Mouse (Mus musculus) CH12.LX (cell line): ENCODE measurements at regions not wholly inside any gene's neighbourhood (a gene's known extent, or its start where the extent isn't known, plus 50 kb on each side); places are given as distances from the start of the nearest gene placed in this dataset.

Experiments used
- DNase-seq: peaks from one replicate; pipeline ENCODE4 v3.0.0-alpha.2; 2013; ENCODE audit errors: extremely low read depth
- H3K27ac ChIP-seq: 2 replicates; pipeline ENCODE4 v1.5.1; 2012; ENCODE audit warnings: low read depth, mild to moderate bottlenecking, control low read depth, moderate library complexity; ENCODE audit not compliant: insufficient read depth
- H3K27me3 ChIP-seq: replicated peaks from 2 replicates; pipeline ENCODE3; 2012; ENCODE audit warnings: inconsistent platforms
- H3K36me3 ChIP-seq, 2 experiments: replicated peaks in 1 of 2; 2 replicates each; pipeline versions ENCODE3 to v1.6.1; 2012; ENCODE audit warnings: inconsistent platforms in 1 of 2, low read length in 1 of 2, mild to moderate bottlenecking in 1 of 2, mixed read lengths in 1 of 2, moderate library complexity in 1 of 2; ENCODE audit not compliant: control insufficient read depth in 1 of 2, insufficient read depth in 1 of 2
- H3K4me1 ChIP-seq, 2 experiments: 2 replicates each; pipeline ENCODE4 v1.6.1; 2012; ENCODE audit warnings: inconsistent platforms in 1 of 2, moderate library complexity in 1 of 2; ENCODE audit not compliant: insufficient read depth in 2 of 2, control insufficient read depth in 1 of 2
- H3K4me2 ChIP-seq: 2 replicates; pipeline ENCODE4 v1.6.1; 2012; ENCODE audit warnings: low read depth, mild to moderate bottlenecking, control low read depth; ENCODE audit not compliant: poor library complexity, insufficient read depth, severe bottlenecking
- H3K4me3 ChIP-seq, 3 experiments: fragments of 150-350 bp in 1 of 3; sonication (generic) in 1 of 3; replicated peaks in 1 of 3; 2 replicates each; pipeline versions ENCODE3 to v1.5.1; 2011 to 2012; ENCODE audit warnings: low read depth in 2 of 3, low read length in 2 of 3, mild to moderate bottlenecking in 2 of 3, moderate library complexity in 2 of 3, control low read depth in 1 of 3, improper control_type of control experiment in 1 of 3, inconsistent platforms in 1 of 3, mixed read lengths in 1 of 3; ENCODE audit not compliant: poor library complexity in 1 of 3
- H3K79me2 ChIP-seq: replicated peaks from 2 replicates; pipeline ENCODE4 v1.6.1; 2012; ENCODE audit warnings: mild to moderate bottlenecking, moderate library complexity; ENCODE audit not compliant: control insufficient read depth, poor library complexity, insufficient read depth, severe bottlenecking; ENCODE audit errors: extremely low read depth
- H3K9ac ChIP-seq: 2 replicates; pipeline ENCODE4 v1.6.1; 2012; ENCODE audit warnings: low read depth, mild to moderate bottlenecking, control low read depth, moderate library complexity; ENCODE audit not compliant: insufficient read depth
- H3K9me3 ChIP-seq: replicated peaks from 2 replicates; pipeline ENCODE3; 2012; ENCODE audit warnings: low read length, inconsistent platforms, mixed read lengths
- BHLHE40 ChIP-seq: IDR thresholded peaks from 2 replicates; pipeline ENCODE4 v1.6.1; 2011; ENCODE audit warnings: mild to moderate bottlenecking, low read depth, low read length, improper control_type of control experiment
- CHD1 ChIP-seq: IDR thresholded peaks from 2 replicates; pipeline ENCODE4 v1.6.1; 2012; ENCODE audit warnings: low read depth, low read length, improper control_type of control experiment, inconsistent platforms
- CTCF ChIP-seq, 2 experiments: IDR thresholded peaks in 1 of 2; conservative IDR thresholded peaks in 1 of 2; 2 replicates each; pipeline ENCODE4 v1.5.1; 2011 to 2012; ENCODE audit warnings: low read depth in 2 of 2, low read length in 2 of 2, improper control_type of control experiment in 1 of 2, inconsistent platforms in 1 of 2, mild to moderate bottlenecking in 1 of 2, moderate library complexity in 1 of 2
- E2F4 ChIP-seq: IDR thresholded peaks from 2 replicates; pipeline ENCODE4 v1.6.1; 2011; ENCODE audit warnings: low read depth, low read length, improper control_type of control experiment; ENCODE audit not compliant: insufficient replicate concordance
- ELF1 ChIP-seq: IDR thresholded peaks from 2 replicates; pipeline ENCODE4 v1.6.1; 2014; ENCODE audit warnings: low read depth, mild to moderate bottlenecking, inconsistent platforms, low read length, improper control_type of control experiment
- EP300 ChIP-seq: IDR thresholded peaks from 2 replicates; pipeline ENCODE4 v1.6.1; 2011; ENCODE audit warnings: low read length, improper control_type of control experiment
- GABPA ChIP-seq: IDR thresholded peaks from 2 replicates; pipeline ENCODE4 v1.6.1; 2012; ENCODE audit warnings: low read depth, low read length, improper control_type of control experiment, inconsistent platforms; ENCODE audit not compliant: insufficient replicate concordance
- HCFC1 ChIP-seq: IDR thresholded peaks from 2 replicates; pipeline ENCODE4 v1.6.1; 2012; ENCODE audit warnings: low read depth, mild to moderate bottlenecking, inconsistent platforms, low read length, improper control_type of control experiment
- IRF4 ChIP-seq: IDR thresholded peaks from 2 replicates; pipeline ENCODE4 v1.6.1; 2014; ENCODE audit warnings: low read depth, mild to moderate bottlenecking, inconsistent platforms, low read length, improper control_type of control experiment
- JUN ChIP-seq: IDR thresholded peaks from 2 replicates; pipeline ENCODE4 v1.6.1; 2011; ENCODE audit warnings: low read depth, mild to moderate bottlenecking, low read length, improper control_type of control experiment, moderate library complexity; ENCODE audit not compliant: insufficient read depth
- JUND ChIP-seq: conservative IDR thresholded peaks from 2 replicates; pipeline ENCODE4 v1.6.1; 2011; ENCODE audit warnings: low read depth, low read length, improper control_type of control experiment
- KAT2A ChIP-seq: IDR thresholded peaks from 2 replicates; pipeline ENCODE4 v1.6.1; 2012; ENCODE audit warnings: low read length, improper control_type of control experiment, inconsistent platforms; ENCODE audit not compliant: insufficient replicate concordance
- MYC ChIP-seq: IDR thresholded peaks from 2 replicates; pipeline ENCODE4 v1.6.1; 2011; ENCODE audit warnings: low read depth, mild to moderate bottlenecking, improper control_type of control experiment, low read length
- NELFE ChIP-seq: IDR thresholded peaks from 2 replicates; pipeline ENCODE4 v1.6.1; 2011; ENCODE audit warnings: low read depth, low read length, improper control_type of control experiment
- NRF1 ChIP-seq: IDR thresholded peaks from 2 replicates; pipeline ENCODE4 v1.6.1; 2014; ENCODE audit warnings: low read depth, mild to moderate bottlenecking, inconsistent platforms, low read length, improper control_type of control experiment, moderate library complexity
- PAX5 ChIP-seq: IDR thresholded peaks from 2 replicates; pipeline ENCODE4 v1.6.1; 2012; ENCODE audit warnings: low read length, inconsistent platforms, mixed read lengths
- POLR2A ChIP-seq: IDR thresholded peaks from 2 replicates; pipeline ENCODE4 v1.6.1; 2011; ENCODE audit warnings: low read depth, mild to moderate bottlenecking, improper control_type of control experiment, low read length
- POLR2AphosphoS2 ChIP-seq: IDR thresholded peaks from 2 replicates; pipeline ENCODE4 v1.6.1; 2011; ENCODE audit warnings: low read depth, low read length, improper control_type of control experiment
- TBP ChIP-seq: conservative IDR thresholded peaks from 2 replicates; pipeline ENCODE4 v1.6.1; 2011; ENCODE audit warnings: low read depth, low read length, improper control_type of control experiment
- UBTF ChIP-seq: IDR thresholded peaks from 2 replicates; pipeline ENCODE4 v1.6.1; 2012; ENCODE audit warnings: low read depth, mild to moderate bottlenecking, inconsistent platforms, low read length, improper control_type of control experiment, moderate library complexity
- ZMIZ1 ChIP-seq: IDR thresholded peaks from 2 replicates; pipeline ENCODE4 v1.6.1; 2012; ENCODE audit warnings: low read depth, mild to moderate bottlenecking, inconsistent platforms, low read length, improper control_type of control experiment
- ZNF384 ChIP-seq: IDR thresholded peaks from 2 replicates; pipeline ENCODE4 v1.6.1; 2012; ENCODE audit warnings: low read depth, low read length, improper control_type of control experiment, inconsistent platforms
- dilution Hi-C: fragments of 300-500 bp; cut with MboI; formaldehyde crosslinking; loops from 2 replicates; pipeline ENCODE4 v1.14.3; 2020; ENCODE audit warnings: low sequenced_read_pairs; ENCODE audit not compliant: extremely low pct_unique_long_range_greater_than_20kb, extremely low pct_ligation_motif_present
- in situ Hi-C: fragments of 300-500 bp; cut with MboI; formaldehyde crosslinking; loops from 3 replicates; pipeline ENCODE4 v1.14.3; 2019; ENCODE audit warnings: low sequenced_read_pairs, low pct_ligation_motif_present, low pct_unique_long_range_greater_than_20kb, mixed read lengths

- H3K9me3 ChIP-seq: no peaks in the 10 kb centered on the region
- in situ Hi-C loops: no loop called here
- H3K79me2 ChIP-seq: no peaks in the 10 kb centered on the region
- H3K4me3 ChIP-seq: no peak overlapping the region
- no peaks in the 10 kb centered on the region for H3K27me3 ChIP-seq
- no peak overlapping the region for H3K9ac ChIP-seq
- TF ChIP-seq CTCF (conservative IDR thresholded peaks at IDR 0.05 in 1 of 2, IDR thresholded peaks at IDR 0.05 in 1 of 2; ENCODE audit: low read depth in 2 of 2, low read length in 2 of 2) (no peak), POLR2A (no peak), E2F4 (no peak), JUN (no peak), ZMIZ1 (no peak), JUND (no peak)
- no peak overlapping the region for H3K27ac ChIP-seq
- no peaks in the 10 kb centered on the region for H3K36me3 ChIP-seq
- H3K4me2 ChIP-seq: no peak overlapping the region
- dilution Hi-C loops: no loop called here
- peaks cover 3 to 16% of the 10 kb centered on the region in 2 experiments; a peak in 2 of 4 replicates for H3K4me1 ChIP-seq
- DNase-seq: peak; percentile 13
These were observed 77.4 kb upstream of the Pja1 start for GRCm38 (mm10) chrX:99548284-99549019.

GRCm38 (mm10) chrX:99544410-99544809 is 73.3 kb upstream of the Pja1 start:
- in situ Hi-C loops: no loop called here
- Histone ChIP-seq H3K27me3 (no peaks in the 10 kb centered on the region), H3K79me2 (no peaks in the 10 kb centered on the region), H3K4me1 (peaks cover 3 to 16% of the 10 kb centered on the region in 2 experiments; a peak in 2 of 4 replicates)
- TF ChIP-seq JUN (no peak), GABPA (no peak), ZNF384 (no peak), NRF1 (no peak), BHLHE40 (no peak), MYC (no peak), KAT2A (no peak), PAX5 (no peak), CHD1 (no peak), HCFC1 (no peak), NELFE (no peak), ELF1 (no peak), POLR2AphosphoS2 (no peak), ZMIZ1 (no peak), TBP (no peak), E2F4 (no peak), EP300 (no peak), UBTF (no peak), IRF4 (no peak)
- TF ChIP-seq, all 38 proteins: peak for 0
- H3K36me3 ChIP-seq: no peaks in the 10 kb centered on the region
- dilution Hi-C loops: no loop called here
- DNase-seq: no peak
- H3K4me2 ChIP-seq: no peak overlapping the region
- H3K27ac ChIP-seq: no peak overlapping the region
- H3K9me3 ChIP-seq: no peaks in the 10 kb centered on the region
- no peak overlapping the region for H3K9ac ChIP-seq
- H3K4me3 ChIP-seq: no peak overlapping the region
